Mouse (Mus musculus): Measurements from ENCODE around the gene Xkr7. TPM values are rescaled to one million over a fixed set of nuclear protein-coding genes. Genes with fewer than 3 reads are reported as not detected.

Gene Xkr7
- polyA plus RNA-seq (2012; rRNA removed): 0.08 and 0.30 TPM in 2 replicates

GRCm38 (mm10) chr2:153031126-153032082, at the start of gene Xkr7:
Xkr7 (plus strand) TSS chr2:153031852.

GRCm38 (mm10) chr2:153014758-153015593, 16.7 kb upstream of the Xkr7 start, which contains the start of gene Pdrg1:
Pdrg1 (minus strand) TSS chr2:153015427.

GRCm38 (mm10) chr2:153065747-153066508, 34.3 kb downstream of the Xkr7 start, which contains the start of gene Ccm2l:
Ccm2l (plus strand) TSS chr2:153065955.

Other genes starting within 250 kb of the Xkr7 start
- gene Bcl2l1, start 200.1 kb upstream of the Xkr7 start, polyA plus RNA-seq (2012; rRNA removed): 30.1 and 30.6 TPM in 2 replicates
- 0.28 and 0.78 TPM in 2 replicates for gene Tpx2, start 183.9 kb upstream of the Xkr7 start, polyA plus RNA-seq (2012; rRNA removed)
- 1.0 and 1.5 TPM in 2 replicates for gene Mylk2, start 120.5 kb upstream of the Xkr7 start, polyA plus RNA-seq (2012; rRNA removed)
- 3.9 and 5.3 TPM in 2 replicates for gene Foxs1, start 98.6 kb upstream of the Xkr7 start, polyA plus RNA-seq (2012; rRNA removed)
- gene Dusp15, start 80.2 kb upstream of the Xkr7 start, polyA plus RNA-seq (2012; rRNA removed): 0.03 and 0.04 TPM in 2 replicates
- gene Ttll9, start 69.4 kb upstream of the Xkr7 start, polyA plus RNA-seq (2012; rRNA removed): not detected in 2 replicates
- gene Pdrg1, start 16.4 kb upstream of the Xkr7 start, polyA plus RNA-seq (2012; rRNA removed): 12.1 and 14.0 TPM in 2 replicates
- gene Ccm2l, start 34.1 kb downstream of the Xkr7 start, polyA plus RNA-seq (2012; rRNA removed): 7.9 and 12.4 TPM in 2 replicates
- gene Hck, start 76.6 kb downstream of the Xkr7 start, polyA plus RNA-seq (2012; rRNA removed): 5.2 and 7.3 TPM in 2 replicates
- gene Tm9sf4, start 129.5 kb downstream of the Xkr7 start, polyA plus RNA-seq (2012; rRNA removed): 25.3 and 35.7 TPM in 2 replicates
- gene Tspyl3, start 193.6 kb downstream of the Xkr7 start, polyA plus RNA-seq (2012; rRNA removed): 0.91 and 1.3 TPM in 2 replicates
- gene Plagl2, start 209.6 kb downstream of the Xkr7 start, polyA plus RNA-seq (2012; rRNA removed): 3.7 and 5.1 TPM in 2 replicates
- 4.0 and 5.0 TPM in 2 replicates for gene Pofut1, start 209.7 kb downstream of the Xkr7 start, polyA plus RNA-seq (2012; rRNA removed)